10 mouse cellular contexts compared by ENCODE assay signal in the genomic region with DNA sequence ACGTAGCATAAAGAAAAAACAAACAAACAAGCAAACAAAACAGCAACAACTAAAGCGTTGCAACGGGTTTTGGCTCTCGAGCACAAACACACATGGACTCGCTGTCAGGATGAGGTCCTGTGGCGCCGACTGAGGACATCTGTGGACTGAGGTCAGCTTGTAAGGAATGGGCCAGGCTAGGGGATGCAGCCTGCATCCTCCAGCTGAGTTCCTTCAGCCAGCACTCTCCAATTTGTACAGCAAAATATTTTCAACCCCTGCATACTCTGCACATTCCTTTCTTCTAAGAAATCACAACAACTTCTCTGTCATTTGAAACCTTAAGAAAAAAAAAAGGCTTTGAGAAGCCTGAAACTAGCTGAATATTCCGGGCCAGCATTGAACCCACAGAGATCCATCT.
DNase-seq lines count a peak whose midpoint lies in the region; ATAC-seq and TF ChIP-seq lines count a peak whose summit lies in the region.
"Had no signal": no experiment of that assay in that cellular context is flagged by ENCODE, and none has a peak within 500 bp of the region (broad histone marks: within the 10 kb centered on the region; RNA-seq: fewer than 3 reads in every experiment).

No protein-coding gene starts in this region.

- 77% methylated on average over 8 of the region's 8 CpGs for WGBS in embryonic facial prominence, embryonic 10.5 days
- 45% methylated on average over 8 of the region's 8 CpGs for WGBS in kidney, embryonic 14.5 days

- ATAC-seq in kidney, embryonic 14.5 days (ENCODE audit: low FRiP score, low TSS enrichment), result peak; percentile 88

- no peak overlapping the region for H3K4me2 ChIP-seq in kidney, embryonic 14.5 days (replicated peaks; ENCODE audit: low read depth, low read length)
- H3K4me2 ChIP-seq: heart, embryonic 13.5 days had no signal

- no peaks in the 10 kb centered on the region for H3K9me3 ChIP-seq in embryonic facial prominence, embryonic 10.5 days
- no peaks in the 10 kb centered on the region for H3K9me3 ChIP-seq in kidney, embryonic 14.5 days (ENCODE audit: control insufficient read depth, low read length)
- H3K9me3 ChIP-seq: heart, embryonic 13.5 days had no signal

- H3K36me3 ChIP-seq in embryonic facial prominence, embryonic 10.5 days (replicated peaks), result no peaks in the 10 kb centered on the region
- H3K36me3 ChIP-seq in kidney, embryonic 14.5 days (ENCODE audit: control insufficient read depth, insufficient read depth, low read length), result no peaks in the 10 kb centered on the region
- H3K36me3 ChIP-seq: heart, embryonic 13.5 days had no signal

- H3K4me3 ChIP-seq in embryonic facial prominence, embryonic 10.5 days, result no peak overlapping the region
- no peak overlapping the region for H3K4me3 ChIP-seq in kidney, embryonic 14.5 days (ENCODE audit: low read length)
- no peak overlapping the region for H3K4me3 ChIP-seq in layer of hippocampus, adult 2 months
- H3K4me3 ChIP-seq: heart, embryonic 13.5 days; myocyte had no signal

- H3K27ac ChIP-seq in embryonic facial prominence, embryonic 10.5 days (replicated peaks), result peak overlapping the region; percentile 24; the same call in 1 of the 2 replicates
- H3K27ac ChIP-seq in kidney, embryonic 14.5 days (ENCODE audit: low read depth, low read length), result peak overlapping the region; percentile 62; the same call in 1 of the 2 replicates
- no peak overlapping the region for H3K27ac ChIP-seq in layer of hippocampus, adult 2 months
- H3K27ac ChIP-seq: heart, embryonic 13.5 days had no signal

- H3K9ac ChIP-seq in kidney, embryonic 14.5 days (ENCODE audit: low read depth, low read length), result no peak overlapping the region
- H3K9ac ChIP-seq: heart, embryonic 13.5 days had no signal

- no peaks in the 10 kb centered on the region for H3K27me3 ChIP-seq in embryonic facial prominence, embryonic 10.5 days (replicated peaks; ENCODE audit: low read depth, poor library complexity, severe bottlenecking)
- H3K27me3 ChIP-seq in kidney, embryonic 14.5 days (ENCODE audit: control insufficient read depth, insufficient read depth, low read length), result no peaks in the 10 kb centered on the region
- H3K27me3 ChIP-seq: heart, embryonic 13.5 days had no signal

- TF ChIP-seq CTCF in layer of hippocampus, adult 2 months (conservative IDR thresholded peaks at IDR 0.05), result no peak

- DNase-seq in embryonic facial prominence, embryonic 10.5 days (ENCODE audit: low spot score), result no peak
- DNase-seq in gastrocnemius, adult 8-10 months (ENCODE audit: low spot score in 2 of 2), result peak; percentile 18 to 19
- DNase-seq in lung, postnatal 14 days, result peak; percentile 78
- DNase-seq in layer of hippocampus, adult 2 months (ENCODE audit: low spot score in 2 of 2), result no peak
- DNase-seq in adrenal gland, postnatal 25 days, result no peak
- no peak for DNase-seq in retina, embryonic 14.5 days (ENCODE audit: low spot score)
- DNase-seq: left cerebral cortex, postnatal 4 days had no signal

- H3K4me1 ChIP-seq in embryonic facial prominence, embryonic 10.5 days, result peaks cover 13% of the 10 kb centered on the region
- H3K4me1 ChIP-seq in kidney, embryonic 14.5 days (ENCODE audit: control insufficient read depth, insufficient read depth, low read length), result peaks cover 5% of the 10 kb centered on the region; the same call in 1 of the 2 replicates

Comparison
In these comparisons a context has a peak if more than half of its experiments do, and no peak if none do; other contexts are left out.
1. DNase-seq: peak in gastrocnemius, adult 8-10 months (2 of 2) and lung, postnatal 14 days (single experiment); none in embryonic facial prominence, embryonic 10.5 days (single experiment), layer of hippocampus, adult 2 months (0 of 2), adrenal gland, postnatal 25 days (single experiment) and retina, embryonic 14.5 days (single experiment).